Mouse (Mus musculus) CH12F3 (cell line): ENCODE measurements around the gene Ttc33.

Experiments used
- in situ Hi-C: fragments of 300-500 bp; cut with MboI; formaldehyde crosslinking; loops from 2 replicates; pipeline ENCODE4 v1.14.3; 2020; ENCODE audit warnings: low sequenced_read_pairs

Gene Ttc33

DNA sequence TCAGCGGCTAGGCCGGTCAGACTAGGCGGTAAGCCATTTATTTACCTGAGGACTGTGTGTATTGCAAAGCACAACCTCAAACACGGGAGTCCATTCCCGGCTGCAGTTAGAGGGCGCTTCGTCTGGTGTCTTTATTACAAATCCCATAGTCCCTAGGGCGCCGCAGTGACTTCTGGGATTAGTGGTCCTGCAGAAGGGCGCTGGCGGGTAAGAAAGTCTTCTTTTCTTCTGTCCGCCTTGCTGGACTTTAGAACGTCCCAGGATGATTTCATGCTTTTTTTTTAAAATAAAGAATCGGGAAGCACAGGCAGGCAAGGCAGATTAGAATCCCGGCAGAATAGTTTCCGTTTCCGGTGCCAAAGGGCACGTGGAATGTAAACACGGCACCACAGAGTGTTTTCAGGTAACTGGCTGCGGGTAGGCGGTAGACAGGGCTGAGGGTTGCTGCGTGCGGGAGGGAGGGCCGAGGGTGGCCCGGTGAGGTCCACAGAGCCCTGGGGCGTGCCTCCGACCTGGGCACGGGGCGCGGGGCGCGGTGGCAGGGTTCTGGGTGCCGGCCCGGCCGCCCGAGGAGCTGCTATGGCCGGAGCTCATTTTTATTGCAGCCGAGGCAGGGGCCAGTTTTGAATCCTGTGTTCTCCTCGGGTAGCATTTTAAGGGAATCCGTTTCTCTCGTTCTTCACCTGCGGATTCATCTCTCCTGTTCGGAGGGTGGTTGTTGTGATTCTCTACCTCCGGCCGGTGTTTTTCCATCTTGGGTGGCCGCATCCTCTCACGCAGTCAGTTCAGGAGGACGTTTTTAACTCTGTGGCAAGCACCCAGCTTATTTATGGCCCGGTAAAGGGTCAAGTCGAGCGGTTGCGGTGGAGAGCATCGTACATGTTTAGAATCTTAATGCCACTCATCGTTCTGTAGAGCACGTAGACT lies at the start of gene Ttc33:
TSS of gene Ttc33 (plus strand) at position 160 of the 927 bp plus-strand sequence.
- in situ Hi-C loops, result no loop called here

DNA sequence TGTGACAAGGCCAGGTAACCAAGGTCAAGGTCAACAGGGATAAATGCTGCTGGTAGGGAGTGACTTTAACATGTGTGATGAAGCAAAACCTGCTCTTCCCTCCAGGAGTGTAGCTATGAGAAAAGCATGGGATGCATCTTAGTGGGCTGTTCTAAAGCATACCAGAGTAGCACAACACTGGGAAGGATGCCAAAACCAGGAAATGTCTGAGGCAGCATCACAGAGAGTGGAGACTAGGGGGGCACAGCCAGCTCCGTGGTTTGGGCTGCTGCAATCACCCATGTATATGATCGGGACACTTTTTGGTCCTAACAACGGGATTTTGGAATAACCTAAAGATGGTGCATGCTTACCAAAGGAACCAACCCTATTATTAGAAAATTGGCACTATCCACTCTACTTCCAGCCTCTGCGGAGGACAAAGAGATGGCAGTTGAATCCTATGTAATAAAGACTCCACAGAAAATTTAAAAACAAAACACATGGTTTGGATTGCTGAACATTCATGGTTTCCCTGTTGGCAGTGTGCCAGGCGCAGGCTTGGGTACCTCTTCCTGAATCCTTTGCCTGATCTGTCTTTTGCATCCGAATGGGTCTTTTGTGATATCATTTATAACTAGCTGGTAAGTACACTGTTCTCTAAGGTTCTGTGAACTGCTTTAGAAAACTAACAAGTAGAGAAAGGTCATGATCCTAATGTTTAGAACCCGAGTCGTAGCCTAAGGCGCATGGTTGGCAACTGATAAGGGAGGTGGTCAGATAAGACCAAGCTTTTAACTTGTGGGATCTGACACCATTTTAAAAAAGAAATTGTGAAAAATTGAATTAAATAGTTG lies 47.1 kb upstream of the Ttc33 start:
- in situ Hi-C loops, result no loop called here

DNA sequence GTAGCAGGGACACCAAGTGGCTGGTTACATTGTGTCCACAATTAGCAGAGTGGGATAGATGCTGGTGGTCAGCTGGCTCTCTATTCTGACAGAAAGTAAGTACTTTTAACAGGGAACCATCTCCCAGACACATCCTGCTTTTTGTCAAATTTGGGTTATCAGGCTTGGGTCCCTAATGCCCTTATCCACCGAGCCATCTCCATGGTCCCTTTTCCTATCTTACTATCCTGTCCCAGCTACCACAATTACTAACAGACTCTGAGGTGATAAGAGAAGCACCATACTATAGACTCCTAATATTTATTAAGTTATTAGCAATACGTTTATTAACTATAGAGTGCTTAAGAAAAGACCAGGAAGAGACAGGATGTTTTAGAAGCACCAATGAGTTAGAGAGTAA lies 46.0 kb upstream of the Ttc33 start:
- in situ Hi-C loops, result no loop called here

DNA sequence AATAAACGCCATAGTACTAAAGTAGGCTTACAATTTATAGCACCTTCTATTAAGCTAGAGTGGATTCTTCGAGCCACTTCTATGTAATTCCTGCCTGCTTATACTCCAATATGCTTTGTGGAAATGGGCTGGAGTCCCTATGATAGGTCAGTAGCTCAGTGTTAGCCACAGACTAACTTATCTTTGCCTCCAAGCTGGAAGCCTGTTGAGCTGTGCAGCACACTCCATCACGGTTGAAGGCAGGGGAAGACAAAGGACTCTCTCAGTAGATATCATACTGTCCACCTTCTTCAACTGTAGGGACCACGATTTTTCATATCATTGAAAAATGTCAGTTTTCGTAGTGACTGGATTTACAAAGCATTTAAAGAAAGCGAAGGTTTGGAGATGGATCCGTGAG lies 45.5 kb upstream of the Ttc33 start:
- in situ Hi-C loops, result no loop called here

DNA sequence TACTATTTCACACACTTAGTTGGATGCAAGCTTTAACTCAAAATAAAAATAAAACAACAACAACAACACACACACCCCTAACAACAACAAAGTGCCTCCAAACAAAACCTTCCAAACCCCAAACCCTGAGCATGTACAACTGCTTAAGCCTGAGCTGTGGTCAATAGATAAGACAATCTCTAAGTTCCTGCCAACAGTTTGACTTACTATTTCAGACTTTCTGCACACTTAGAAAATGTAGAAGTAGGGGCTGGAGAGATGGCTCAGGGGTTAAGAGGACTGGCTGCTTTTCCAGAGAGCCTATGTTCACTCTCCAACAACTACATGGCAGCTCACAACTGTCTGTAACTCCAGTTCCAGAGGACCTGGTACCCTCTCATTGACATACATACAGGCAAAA lies 45.0 kb upstream of the Ttc33 start:
- in situ Hi-C loops, result no loop called here

DNA sequence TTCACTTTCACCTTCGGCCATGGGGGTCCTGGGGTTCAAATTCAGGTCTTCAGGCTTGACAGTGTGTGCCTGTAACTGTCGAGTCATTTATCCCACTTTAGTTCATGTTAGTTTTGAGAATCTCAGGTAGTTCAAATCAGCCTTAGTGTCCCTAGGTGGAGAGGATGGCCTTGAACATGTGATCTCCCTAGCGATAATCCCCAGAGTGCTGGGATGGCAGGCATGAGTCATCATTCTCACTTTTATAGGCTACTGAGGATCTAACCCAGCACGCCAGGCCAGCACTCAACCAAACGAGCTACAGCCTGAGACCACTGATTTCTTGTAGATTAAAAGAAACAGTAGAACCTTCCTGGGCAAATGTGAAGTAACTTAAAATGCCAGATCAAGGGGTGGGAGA lies 43.3 kb upstream of the Ttc33 start:
- in situ Hi-C loops, result no loop called here

DNA sequence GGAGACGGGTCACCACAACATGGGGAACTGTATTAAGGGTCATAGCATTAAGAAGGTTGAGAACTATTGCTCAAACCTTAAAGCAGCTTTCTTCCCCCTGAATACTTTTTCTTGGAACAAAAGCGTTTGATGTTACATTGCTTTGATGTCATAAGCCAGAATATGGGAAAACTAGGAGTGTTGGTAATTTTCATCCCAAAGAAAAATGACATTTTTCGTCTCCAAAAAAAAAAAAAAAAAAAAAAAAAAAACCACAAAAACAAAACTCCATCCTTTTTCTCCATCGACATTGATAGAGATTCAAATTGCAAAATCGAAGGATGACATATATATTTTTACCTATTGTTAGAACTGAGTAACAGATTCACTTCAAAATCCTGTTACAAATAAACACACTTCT lies 42.6 kb upstream of the Ttc33 start:
- in situ Hi-C loops, result no loop called here

DNA sequence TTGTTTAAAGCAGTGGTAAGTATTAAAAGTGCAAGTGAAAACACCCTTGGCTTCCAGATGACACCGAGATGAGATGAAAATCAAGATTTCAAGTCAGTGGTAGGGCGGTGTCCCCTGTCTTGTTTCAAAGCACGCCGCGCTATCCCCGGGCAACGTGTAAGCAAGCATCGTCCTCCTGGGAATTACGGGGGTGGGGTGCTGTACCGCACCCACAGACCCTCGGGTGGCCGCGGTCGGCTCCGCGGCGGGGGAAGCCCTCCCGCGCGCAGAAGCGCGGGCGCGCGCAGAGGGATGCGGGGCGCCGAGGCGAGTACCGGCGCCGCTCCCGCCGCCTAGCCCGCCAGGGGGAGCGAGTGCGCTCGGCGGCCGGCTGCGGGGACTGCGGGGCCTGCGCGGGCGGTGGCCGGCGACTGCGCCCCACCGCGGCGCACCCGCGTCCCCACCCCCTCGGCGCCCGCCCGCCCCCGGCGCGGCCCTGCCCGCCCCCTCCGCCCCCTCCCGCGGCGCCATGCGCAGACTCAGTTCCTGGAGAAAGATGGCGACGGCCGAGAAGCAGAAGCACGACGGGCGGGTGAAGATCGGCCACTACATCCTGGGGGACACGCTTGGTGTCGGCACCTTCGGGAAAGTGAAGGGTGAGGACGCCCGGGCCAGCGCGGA lies 41.8 kb upstream of the Ttc33 start, which contains the start of gene Prkaa1:
TSS of gene Prkaa1 (plus strand) at position 501 of the 660 bp plus-strand sequence.
- in situ Hi-C loops, result no loop called here

DNA sequence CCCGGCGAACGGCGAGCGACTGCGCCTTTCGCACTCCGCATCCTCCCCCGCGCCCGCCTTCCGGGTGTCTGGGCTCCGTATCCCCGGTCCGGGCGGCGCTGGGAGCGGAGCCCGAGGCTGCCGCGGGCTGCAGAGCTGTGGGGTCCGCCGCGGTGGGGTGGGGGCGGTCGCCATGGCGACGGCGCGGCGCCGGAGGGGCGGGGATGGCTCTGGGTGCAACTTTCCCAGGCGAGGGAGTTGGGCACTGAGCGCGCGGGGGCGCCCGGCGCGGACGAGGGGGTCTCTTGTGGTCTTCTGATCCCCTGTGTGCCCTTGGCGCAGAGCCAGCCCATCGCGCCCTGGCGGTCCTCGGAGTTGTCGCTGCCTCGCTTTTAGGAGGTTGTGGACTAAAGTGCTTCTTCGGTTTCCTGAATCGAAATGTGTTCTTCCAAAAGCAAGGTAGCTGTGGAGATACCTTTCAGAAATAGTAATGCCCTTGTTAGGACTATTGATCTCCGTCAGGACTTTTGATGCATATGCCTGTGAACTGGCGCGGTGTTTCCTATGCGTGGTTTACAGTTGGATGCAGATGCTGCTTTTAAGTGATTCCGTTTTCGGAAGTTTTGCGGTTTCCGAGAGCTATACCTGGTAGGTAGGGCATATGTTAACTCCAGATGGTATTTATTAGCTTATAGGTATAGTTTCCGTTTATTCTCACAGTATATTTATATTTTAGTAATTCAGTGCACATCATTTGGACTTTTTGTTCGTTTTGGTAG lies 41.1 kb upstream of the Ttc33 start:
- in situ Hi-C loops, result no loop called here

DNA sequence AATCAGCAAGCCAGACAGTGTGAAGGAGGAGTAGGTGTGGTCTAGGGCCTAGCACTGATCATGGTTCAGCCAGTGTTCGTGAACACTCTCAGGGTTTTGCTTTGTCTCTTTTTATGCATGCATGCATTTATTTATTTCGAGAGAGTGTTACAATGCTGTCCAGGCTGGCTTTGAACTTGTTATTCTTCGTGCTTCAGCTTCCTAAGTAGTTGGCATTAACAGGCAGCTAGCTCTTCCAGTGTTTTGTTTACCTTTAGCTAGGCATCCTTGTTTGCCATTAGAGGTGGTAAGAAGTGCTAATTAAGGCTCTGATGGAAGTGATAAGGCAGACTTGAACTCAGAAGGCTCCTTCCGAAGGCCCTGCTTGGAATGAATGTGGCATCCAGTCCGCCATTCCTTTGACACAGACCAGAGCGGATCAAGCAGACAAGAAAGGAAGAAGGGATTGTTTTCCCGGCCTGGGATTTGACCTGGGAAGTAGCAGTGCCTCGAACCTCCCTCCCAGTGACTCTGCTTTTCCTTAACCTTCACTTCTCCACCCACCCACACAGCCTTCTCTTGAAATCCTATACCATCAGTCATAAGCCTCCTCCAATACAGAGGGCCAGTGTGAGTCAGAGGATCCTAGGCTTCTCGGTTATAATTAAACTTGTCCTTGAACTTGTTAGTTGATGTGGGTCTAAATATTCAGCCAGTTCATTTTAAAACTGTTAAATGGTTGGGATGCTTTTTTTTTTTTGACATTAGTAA lies 40.0 kb upstream of the Ttc33 start:
- in situ Hi-C loops, result no loop called here

DNA sequence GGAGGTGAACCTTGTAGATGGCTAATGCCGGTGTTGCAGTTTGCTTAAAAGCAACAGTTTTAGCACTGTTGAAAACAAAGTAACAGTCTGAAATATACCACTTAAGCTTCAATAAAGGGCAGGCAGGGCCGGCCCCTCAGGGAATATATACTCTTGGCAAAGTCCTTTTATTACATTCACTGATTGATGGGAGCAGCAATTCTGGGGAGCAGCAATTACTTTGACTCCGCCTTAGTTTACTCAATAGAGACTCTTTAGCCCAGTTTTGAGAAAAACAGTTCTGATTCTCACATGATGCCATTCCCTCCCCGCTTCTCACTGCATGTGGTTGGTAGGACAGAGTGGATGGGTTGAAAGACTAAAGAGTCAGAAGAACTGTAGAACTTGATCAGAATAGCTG lies 36.1 kb upstream of the Ttc33 start:
- in situ Hi-C loops, result no loop called here

DNA sequence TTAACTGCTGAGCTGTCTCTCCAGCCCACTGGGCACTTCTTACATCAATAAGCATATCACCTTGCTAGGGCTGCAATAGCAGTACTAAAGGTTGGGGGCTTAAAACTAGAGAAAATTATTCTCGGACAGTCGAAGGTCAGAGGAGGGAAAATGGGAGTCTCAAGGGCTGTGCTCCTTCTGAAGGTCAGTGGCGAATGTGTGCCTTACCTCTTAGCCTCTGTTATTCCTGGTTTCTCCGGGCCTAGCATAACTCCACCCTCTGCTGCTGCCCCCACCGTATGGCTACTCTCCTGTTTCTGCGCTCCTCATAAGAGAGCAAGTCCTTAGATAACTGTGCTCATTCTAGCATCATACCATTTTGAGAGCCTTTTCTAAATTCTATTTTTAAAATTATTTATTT lies 33.2 kb upstream of the Ttc33 start:
- in situ Hi-C loops, result no loop called here

DNA sequence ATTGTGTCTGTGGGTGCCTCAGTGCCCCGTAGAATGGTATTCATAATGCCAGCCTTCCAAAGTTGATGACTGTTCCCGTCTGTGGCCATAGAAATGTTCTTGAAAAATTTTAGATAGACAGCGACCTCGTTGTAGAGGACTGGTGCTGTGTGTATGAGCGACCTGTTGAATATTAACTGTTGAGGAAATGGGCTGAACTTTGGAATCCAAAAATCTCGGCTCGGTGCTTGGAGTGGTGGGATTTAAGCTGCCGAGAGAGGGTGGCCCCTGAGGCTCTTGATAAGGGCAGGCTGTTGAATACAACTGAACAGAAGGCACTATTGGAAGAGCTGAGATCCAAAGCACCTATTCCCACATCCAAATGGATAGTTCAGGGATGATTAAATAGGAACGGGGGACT lies 30.7 kb upstream of the Ttc33 start:
- in situ Hi-C loops, result no loop called here

DNA sequence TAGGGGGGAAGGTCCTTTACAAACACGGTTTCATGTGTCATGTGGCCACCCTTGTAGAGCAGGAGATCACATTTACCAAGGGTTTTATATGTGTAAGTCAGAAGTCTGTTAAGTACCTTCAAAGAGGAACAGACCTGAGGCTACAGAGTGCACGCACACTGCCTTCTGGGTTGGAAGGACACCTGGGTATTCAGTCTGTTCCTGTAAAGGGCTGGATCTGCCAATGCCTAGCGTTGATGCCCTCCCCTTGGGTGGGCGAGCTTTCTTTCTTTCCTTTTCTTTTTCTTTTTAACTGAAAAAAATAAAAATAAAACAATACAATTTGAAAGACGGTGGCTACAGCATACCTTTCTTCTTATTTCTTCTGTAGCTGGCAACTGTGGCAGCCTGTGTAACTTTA lies 30.2 kb upstream of the Ttc33 start:
- in situ Hi-C loops, result no loop called here

DNA sequence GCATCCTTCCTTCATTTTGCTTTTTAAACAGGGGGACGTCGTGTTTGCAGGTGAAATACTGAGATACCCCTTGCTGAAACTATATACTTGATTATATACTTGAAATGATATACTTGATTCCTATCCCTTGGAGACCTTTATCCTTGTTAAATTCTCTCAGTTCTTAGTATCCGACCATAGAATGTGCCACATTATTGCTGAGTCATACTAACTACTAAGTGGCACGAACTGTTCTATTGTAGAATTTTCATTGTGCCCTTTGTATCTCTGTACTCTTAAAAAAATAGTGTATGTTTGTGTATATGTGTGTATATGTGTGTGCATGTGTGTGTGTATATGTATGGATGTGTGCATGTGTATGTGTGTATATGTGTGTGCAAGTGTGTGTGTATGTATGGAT lies 29.0 kb upstream of the Ttc33 start:
- in situ Hi-C loops, result no loop called here

DNA sequence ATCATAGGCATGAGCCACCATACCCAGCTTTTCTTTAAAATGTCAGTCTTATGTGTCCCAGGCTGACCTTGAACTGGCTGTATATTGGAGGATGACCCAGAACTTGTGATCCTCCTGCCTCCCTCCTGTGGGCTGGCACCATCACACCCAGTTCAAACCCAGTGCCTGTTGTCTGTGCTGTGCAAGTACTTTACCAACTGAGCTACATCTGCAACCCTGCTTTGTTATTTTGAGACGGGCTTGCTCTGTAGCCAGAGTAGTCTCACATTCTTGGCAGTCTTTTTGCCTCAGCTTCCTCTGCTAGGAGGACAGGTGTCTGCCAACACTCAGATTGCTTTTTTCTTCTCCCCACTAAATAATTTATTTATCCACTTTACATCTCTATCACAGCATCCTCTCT lies 27.9 kb upstream of the Ttc33 start:
- in situ Hi-C loops, result no loop called here

DNA sequence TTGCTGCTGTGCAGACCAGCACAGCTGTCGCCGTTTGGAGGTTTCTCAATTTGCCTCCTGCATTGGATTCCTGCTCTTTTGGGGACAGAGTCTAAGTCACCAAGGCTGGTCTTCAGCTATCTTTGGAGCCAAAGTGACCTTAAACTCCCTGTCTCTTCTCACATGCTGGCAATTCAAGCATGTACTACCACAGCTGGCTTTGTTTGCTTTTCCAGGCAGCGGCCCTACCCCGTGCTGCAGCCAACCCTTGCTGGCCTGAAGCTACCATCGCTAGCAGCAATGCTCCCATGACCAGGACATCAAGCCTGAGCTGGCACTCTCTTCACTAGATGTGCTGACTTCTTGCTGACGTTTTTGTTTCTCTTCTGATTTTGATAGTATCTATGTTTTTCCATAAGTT lies 26.5 kb upstream of the Ttc33 start:
- in situ Hi-C loops, result no loop called here

DNA sequence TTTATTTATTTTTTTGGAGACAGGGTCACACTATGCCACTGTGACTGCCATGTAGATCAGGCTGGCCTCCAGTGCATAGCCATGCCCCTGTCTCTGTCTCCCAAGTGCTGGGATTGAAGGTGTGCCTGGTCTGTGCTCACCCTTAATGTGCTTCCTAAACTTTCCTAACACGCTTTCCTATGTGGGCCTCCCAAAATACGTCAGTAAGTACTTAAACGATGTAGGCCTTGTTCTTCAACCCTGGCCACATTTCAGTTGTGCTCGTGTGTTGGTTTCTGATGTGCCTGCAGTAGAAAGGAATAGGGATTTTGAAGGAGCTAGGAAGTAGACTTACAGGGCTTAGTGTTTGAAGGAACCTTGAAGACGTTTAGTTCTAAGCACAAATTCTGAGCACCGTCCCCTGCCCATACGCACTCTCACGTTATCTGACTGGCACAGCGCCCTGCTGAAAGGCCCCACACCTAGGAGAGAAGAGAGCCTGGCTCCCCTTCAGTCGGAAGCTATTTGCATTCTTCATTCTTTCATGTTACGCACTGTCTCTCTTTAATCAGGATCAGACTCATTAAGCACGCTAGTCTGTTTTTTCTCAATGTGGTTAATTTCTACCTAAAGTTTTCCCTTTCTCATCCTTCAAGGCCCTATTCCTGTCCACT lies 20.1 kb upstream of the Ttc33 start:
- in situ Hi-C loops, result no loop called here

DNA sequence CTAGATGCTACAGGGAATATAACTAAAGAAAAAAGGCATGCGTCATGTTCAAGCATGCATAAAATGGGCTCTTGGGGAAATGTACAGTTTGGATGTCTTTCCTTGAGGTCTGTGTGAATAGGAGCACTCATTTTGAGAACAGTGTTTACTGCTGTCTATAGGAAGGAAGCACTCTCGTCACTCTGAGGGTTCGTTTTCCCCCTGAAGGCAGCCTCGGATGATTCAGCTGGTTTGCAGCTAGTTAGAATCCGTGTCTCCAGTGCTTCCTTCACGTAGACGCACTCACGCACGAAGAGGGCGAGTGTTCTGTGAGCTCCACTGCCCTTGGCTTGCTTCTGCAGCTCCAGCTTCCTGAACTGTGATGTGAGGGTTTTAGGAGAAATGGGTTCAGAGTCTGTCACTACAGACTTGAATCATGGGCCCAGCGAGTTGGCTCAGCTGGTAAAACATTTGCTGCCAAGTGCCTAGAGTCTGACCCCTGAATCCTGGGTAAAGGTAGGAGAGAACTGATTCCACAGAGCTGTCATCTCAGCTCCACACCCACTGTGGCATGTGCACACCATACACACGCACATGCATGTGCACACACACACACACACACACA lies 12.0 kb upstream of the Ttc33 start:
- in situ Hi-C loops, result no loop called here
